Mouse (Mus musculus): ENCODE results near the gene Kit.

The Kit gene

GRCm38 (mm10) chr5:75635385-75635784 is 60.7 kb downstream of the Kit start:
- DNase-seq (ENCODE audit: low read depth): no peak

GRCm38 (mm10) chr5:75640637-75641036 is 65.9 kb downstream of the Kit start:
- DNase-seq (ENCODE audit: low read depth): no peak

GRCm38 (mm10) chr5:75647046-75647445 is 72.3 kb downstream of the Kit start:
- DNase-seq (ENCODE audit: low read depth): no peak

GRCm38 (mm10) chr5:75650566-75650965 is 75.8 kb downstream of the Kit start:
- DNase-seq (ENCODE audit: low read depth): no peak

- no peak for DNase-seq (ENCODE audit: low read depth)
These were observed 78.7 kb downstream of the Kit start for GRCm38 (mm10) chr5:75653431-75653830.

- DNase-seq (ENCODE audit: low read depth): no peak
These were observed 83.9 kb downstream of the Kit start for GRCm38 (mm10) chr5:75658575-75658974.

GRCm38 (mm10) chr5:75660342-75660741 is 85.6 kb downstream of the Kit start:
- no peak for DNase-seq (ENCODE audit: low read depth)

GRCm38 (mm10) chr5:75662466-75662865 is 87.8 kb downstream of the Kit start:
- DNase-seq (ENCODE audit: low read depth): no peak

DNA sequence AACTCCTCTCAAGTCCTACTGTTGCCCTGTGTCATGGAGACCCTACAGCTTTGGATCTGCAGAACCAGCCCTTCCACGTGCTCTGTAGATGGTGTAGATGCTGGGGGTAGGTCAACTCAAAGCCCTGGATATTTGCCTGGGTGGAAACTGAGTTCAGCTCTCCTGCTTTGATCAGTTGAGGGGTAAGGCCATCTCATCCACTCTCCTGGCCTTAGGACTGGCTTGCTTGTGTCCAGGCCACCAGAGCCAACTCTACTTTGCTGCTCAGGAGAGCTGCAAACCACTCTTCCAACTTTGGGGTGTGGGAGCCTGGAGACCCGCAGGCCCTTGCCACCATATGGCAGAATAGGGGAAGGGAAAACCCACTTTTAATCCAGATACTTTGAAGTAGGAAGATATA is 89.1 kb downstream of the Kit start:
- DNase-seq (ENCODE audit: low read depth): no peak

DNA sequence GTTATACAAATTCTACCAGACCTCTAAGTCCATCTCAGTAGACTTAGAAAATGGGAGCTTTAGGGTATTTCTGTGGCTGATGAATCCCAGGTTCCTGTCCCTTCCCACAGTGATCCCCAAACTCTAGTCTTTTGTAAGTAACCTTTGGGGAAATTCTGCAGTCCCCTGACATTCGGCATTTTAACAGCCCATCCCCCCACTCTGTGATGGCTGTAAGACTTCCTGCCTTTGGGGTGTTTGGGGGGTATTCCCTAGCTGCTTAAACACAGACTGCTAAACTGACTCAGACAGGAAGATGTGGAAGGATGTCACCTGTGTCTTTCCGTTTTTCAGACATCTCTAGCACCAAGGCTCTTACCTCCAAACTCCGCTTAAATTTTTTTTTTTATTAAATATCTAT is 92.4 kb downstream of the Kit start:
- no peak for DNase-seq (ENCODE audit: low read depth)

DNA sequence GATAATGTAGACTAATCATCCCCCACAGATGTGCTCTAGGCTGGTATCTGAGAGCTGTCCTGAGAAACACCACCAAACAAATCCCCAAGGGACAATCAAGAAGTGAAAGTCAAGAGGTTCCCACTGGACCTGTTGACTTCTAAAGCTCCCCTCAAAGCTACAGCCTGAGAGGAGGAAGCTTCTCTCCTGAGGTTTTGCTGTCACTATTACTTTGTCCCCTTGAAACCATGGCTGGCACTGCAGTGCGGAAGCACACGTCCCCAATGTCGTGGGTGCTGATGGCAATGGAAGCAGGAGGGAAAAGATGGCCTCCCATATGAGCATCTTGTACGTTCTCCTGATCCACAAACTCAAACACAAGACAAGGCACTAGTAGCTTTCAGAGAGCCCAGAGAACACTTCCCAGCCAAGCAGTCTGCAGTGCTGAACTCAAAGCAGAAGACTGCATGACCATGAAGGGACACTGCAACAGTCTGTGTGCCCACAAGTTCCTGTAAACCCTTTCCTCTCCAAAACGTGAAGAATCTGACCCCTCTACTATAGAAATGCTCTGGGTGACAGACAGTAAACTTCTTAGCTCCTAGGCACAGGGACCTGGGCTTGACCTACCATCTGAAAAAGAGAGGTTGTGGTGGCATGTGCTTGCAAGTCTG is 96.5 kb downstream of the Kit start:
- DNase-seq (ENCODE audit: low read depth): no peak

DNA sequence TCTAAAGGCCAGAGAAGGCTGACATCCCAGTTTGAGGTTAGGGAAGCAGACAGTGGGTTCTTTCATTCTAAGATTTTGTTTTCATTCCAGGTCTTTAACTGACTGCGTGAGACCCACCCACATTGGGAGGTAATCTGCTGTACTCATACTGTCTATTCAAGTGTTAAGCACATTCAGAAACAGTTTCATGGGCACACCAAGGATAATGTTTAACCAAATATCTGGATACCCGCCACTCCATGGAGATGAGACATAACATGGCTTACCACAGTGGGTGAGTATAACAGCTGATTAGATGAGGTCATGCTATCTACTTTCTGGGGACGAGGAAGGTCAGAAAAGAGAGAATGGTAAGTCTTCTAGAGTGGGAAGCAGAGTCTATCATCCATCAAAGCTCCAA is 101.3 kb downstream of the Kit start:
- DNase-seq (ENCODE audit: low read depth): no peak

DNA sequence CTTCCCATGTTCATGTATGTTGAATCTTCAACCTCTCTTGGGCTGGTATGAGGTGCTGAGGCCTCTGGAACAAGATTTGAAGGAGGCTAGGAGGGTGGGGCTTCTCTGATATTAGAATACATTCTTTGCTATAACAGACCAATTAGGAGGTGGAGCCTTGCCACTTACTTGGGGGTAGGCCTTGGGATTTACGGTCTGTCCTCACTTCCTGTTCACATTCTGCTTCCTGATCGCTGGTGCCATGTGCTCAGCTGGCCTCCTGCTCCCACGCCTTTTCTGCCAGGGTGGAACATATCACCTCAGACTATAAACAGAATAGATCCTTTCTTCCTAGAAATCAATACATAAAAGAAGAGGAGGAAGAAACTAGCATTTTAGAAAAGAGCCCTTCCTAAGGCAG is 105.2 kb downstream of the Kit start:
- DNase-seq (ENCODE audit: low read depth): no peak

GRCm38 (mm10) chr5:75695162-75695809 is 120.6 kb downstream of the Kit start:
- no peak for DNase-seq (ENCODE audit: low read depth)

GRCm38 (mm10) chr5:75696960-75697359 is 122.2 kb downstream of the Kit start:
- no peak for DNase-seq (ENCODE audit: low read depth)

DNA sequence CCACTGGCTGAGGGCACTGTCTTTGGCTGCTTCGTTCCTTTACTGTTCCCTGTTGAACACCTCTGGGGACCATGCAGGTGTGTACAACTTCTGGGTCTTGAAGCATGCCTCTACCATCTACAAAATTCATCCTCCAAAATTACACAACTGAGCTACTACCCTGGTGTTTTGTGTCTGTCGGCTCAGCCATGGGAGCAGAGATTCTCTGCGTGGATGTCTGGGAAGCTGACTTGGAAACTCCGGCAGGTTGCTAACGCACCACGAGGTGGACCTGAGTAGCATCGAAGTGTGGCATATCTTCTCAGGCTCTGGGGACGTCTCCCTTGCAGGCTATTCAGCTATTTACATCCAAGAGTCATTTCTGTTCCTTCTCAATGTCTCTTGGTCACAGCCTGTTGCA is 123.8 kb downstream of the Kit start:
- no peak for DNase-seq (ENCODE audit: low read depth)

DNA sequence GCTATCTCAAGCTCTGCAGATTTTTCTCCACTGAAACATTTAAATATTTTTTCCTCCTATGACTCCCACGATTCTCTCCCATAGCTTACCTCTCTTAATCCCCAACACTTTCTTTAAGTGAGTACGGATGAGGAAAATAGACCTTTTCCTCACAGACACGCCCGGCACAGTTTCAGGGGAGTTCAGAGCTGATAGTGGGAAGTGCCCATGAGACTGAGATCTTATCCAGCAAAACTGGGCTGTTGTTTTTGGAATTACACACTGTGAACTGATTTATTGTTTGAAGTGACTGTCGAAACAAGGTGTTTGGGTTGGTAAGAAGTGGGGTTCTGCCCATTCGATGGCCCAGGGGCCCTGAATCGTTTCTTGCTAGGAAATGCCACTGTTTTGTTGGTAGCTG is 124.4 kb downstream of the Kit start:
- no peak for DNase-seq (ENCODE audit: low read depth)

GRCm38 (mm10) chr5:75699516-75699915 is 124.8 kb downstream of the Kit start:
- no peak for DNase-seq (ENCODE audit: low read depth)

GRCm38 (mm10) chr5:75701662-75702061 is 126.9 kb downstream of the Kit start:
- no peak for DNase-seq (ENCODE audit: low read depth)

- no peak for DNase-seq (ENCODE audit: low read depth)
These were observed 127.4 kb downstream of the Kit start for GRCm38 (mm10) chr5:75702080-75702479.

- DNase-seq (ENCODE audit: low read depth): no peak
These were observed 130.0 kb downstream of the Kit start for GRCm38 (mm10) chr5:75704584-75705175.

- DNase-seq (ENCODE audit: low read depth): no peak
These were observed 130.7 kb downstream of the Kit start for GRCm38 (mm10) chr5:75705421-75705820.
